Mouse (Mus musculus) intestine, embryonic 14.5 days (tissue): ENCODE data around the gene Pard3b. TPM values are rescaled to one million over a fixed set of nuclear protein-coding genes. Genes with fewer than 3 reads are reported as not detected.

Experiments used
- ATAC-seq: fragments of 200-750 bp; cut with Nextera tagmentation; replicated peaks from 2 replicates; pipeline ENCODE4 v1.8.0; 2017; ENCODE audit warnings: low read depth, moderate number of reproducible peaks, moderate TSS enrichment, moderate library complexity; ENCODE audit not compliant: low FRiP score, low TSS enrichment
- DNase-seq: peaks from one replicate; pipeline ENCODE4 v3.0.0-alpha.2; 2018; ENCODE audit warnings: low spot score
- H3K27ac ChIP-seq: fragments of 300-500 bp; sonication (generic); 2 replicates; pipeline ENCODE4 v1.5.1; 2014; ENCODE audit warnings: low read depth, mild to moderate bottlenecking, control low read depth
- H3K27me3 ChIP-seq: fragments of 300-500 bp; sonication (generic); replicated peaks from 2 replicates; pipeline ENCODE4 v1.6.1; 2014; ENCODE audit warnings: low read length, control low read depth; ENCODE audit not compliant: control insufficient read depth, insufficient read depth
- H3K36me3 ChIP-seq: fragments of 300-500 bp; sonication (generic); 2 replicates; pipeline ENCODE4 v1.6.1; 2014; ENCODE audit warnings: low read length, control low read depth; ENCODE audit not compliant: control insufficient read depth, insufficient read depth
- H3K4me1 ChIP-seq: fragments of 300-500 bp; sonication (generic); replicated peaks from 2 replicates; pipeline ENCODE4 v1.6.1; 2014; ENCODE audit warnings: low read length, control low read depth, mixed read lengths; ENCODE audit not compliant: control insufficient read depth, insufficient read depth
- H3K4me2 ChIP-seq: fragments of 300-500 bp; sonication (generic); 2 replicates; pipeline ENCODE4 v1.6.1; 2014; ENCODE audit warnings: low read length
- H3K4me3 ChIP-seq: fragments of 300-500 bp; sonication (generic); 2 replicates; pipeline ENCODE4 v1.5.1; 2014; ENCODE audit warnings: low read depth, low read length, control low read depth, mixed read lengths
- H3K9ac ChIP-seq: fragments of 300-500 bp; sonication (generic); 2 replicates; pipeline ENCODE4 v1.6.1; 2014; ENCODE audit warnings: mild to moderate bottlenecking, low read length
- H3K9me3 ChIP-seq: fragments of 300-500 bp; sonication (generic); 2 replicates; pipeline ENCODE4 v1.6.1; 2016; ENCODE audit warnings: low read length, control low read depth; ENCODE audit not compliant: control insufficient read depth
- WGBS: fragments of 180-500 bp; shearing (Covaris S2); extraction: QIAGEN DNeasy Blood & Tissue Kit; methylation state at CpG from one replicate; pipeline ENCODE4 v1.1.7; 2014; 5-methylcytosine and 5-hydroxymethylcytosine counted together
- polyA plus RNA-seq: library from polyadenylated mRNA; unstranded; fragments of >200 nt; fragmentation: Nextera tagmentation; extraction: Ambion mirVana; gene quantifications from 2 replicates; pipeline ENCODE4 v1.2.1, GENCODE M21; 2014

Gene Pard3b
- polyA plus RNA-seq, 1 experiment from 2014 or later: 37.7 TPM

DNA sequence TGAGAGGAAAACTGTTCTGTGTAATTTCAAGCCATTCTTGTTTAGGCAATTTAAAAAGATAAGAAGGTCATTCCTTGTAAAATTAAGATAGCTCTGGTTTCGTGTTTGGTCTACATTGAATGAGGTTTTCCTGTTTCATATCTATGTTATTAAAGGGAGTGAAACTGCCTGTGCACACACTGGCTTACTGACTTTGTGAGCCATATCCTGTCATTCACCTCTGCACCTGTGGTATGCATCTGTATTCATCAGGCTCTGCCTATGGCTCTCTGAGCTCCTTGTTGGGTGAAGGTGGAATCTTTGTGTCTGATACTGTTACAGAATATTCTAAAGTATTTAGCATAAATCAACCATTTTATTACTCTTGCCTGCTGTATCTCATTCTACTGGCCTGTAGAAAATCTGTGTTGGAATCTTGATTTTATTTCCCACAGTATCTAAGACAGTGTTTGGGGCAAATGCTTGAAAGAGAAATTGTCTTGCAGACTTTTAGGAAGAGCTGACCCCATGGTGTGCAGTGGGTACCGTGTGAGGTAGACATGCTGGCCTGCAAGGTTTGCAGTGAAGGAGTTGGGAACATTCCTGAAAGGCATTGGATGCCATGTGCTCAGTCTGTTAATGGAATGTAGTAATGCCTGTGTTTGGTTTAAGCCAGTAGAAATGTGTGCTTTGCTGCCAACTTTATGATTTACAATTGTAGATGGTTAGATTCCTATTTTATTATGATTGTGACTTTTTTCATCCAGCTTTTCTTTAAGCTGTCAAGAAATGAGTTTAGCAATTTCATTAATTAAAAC is 228.9 kb downstream of the Pard3b start:
- no peaks in the 10 kb centered on the region for H3K27me3 ChIP-seq
- no peaks in the 10 kb centered on the region for H3K36me3 ChIP-seq
- no peak overlapping the region for H3K9ac ChIP-seq
- H3K4me1 ChIP-seq: peaks cover 3% of the 10 kb centered on the region; the same call in 1 of the 2 replicates
- H3K4me2 ChIP-seq: no peak overlapping the region
- 42% methylated on average over 2 of the region's 2 CpGs for WGBS
- H3K4me3 ChIP-seq: no peak overlapping the region
- H3K27ac ChIP-seq: no peak overlapping the region
- no peaks in the 10 kb centered on the region for H3K9me3 ChIP-seq
- no peak for DNase-seq
- ATAC-seq: no peak

- no peak overlapping the region for H3K4me2 ChIP-seq
- H3K4me3 ChIP-seq: no peak overlapping the region
- H3K27ac ChIP-seq: no peak overlapping the region
- no peaks in the 10 kb centered on the region for H3K4me1 ChIP-seq
- no peak overlapping the region for H3K9ac ChIP-seq
- ATAC-seq: no peak
- H3K9me3 ChIP-seq: no peaks in the 10 kb centered on the region
- H3K36me3 ChIP-seq: no peaks in the 10 kb centered on the region
- WGBS: 71% methylated on average over 1 of the region's 1 CpGs
- H3K27me3 ChIP-seq: no peaks in the 10 kb centered on the region
- no peak for DNase-seq
Measured at GRCm38 (mm10) chr1:61874875-61875274, 236.3 kb downstream of the Pard3b start.

DNA sequence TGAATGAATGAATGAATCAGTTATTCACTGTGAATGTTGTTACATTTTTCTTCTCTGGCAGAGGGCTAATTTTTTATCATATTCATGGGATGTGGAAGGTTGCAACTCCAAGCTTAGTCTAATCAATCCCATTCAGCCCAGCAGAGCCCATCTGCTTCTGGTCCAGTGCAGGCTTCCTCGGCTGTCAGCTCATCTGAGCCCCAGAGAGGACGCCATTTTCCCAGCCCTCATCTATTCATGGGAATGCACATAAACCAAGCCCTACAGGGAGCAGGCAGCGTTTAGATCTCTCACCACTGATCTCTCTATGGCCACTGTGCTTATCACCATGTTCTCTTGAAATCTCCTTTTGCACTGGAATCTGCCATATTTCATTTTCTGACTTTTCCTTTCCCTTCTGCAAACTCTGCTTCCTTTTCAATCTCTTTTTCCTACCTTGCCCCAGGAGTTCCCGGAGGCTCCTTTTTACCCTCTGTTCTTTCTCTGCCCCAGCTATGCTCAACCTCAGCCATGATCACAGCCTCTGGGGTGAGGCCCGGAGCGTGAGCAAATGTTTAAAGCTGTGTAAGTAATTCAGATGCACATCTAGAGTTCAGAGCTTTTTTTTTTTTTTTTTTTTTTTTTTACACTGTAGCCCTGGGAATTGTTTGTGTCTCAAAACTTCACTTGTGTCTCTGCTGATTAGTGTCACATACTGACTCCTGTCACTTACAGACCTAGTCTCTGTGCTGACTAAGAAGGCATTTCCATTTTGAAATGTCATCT is 241.3 kb downstream of the Pard3b start:
- H3K9ac ChIP-seq: no peak overlapping the region
- H3K27ac ChIP-seq: no peak overlapping the region
- DNase-seq: no peak
- no peaks in the 10 kb centered on the region for H3K9me3 ChIP-seq
- H3K36me3 ChIP-seq: no peaks in the 10 kb centered on the region
- no peak overlapping the region for H3K4me2 ChIP-seq
- no peaks in the 10 kb centered on the region for H3K27me3 ChIP-seq
- H3K4me3 ChIP-seq: no peak overlapping the region
- ATAC-seq: no peak
- H3K4me1 ChIP-seq: no peaks in the 10 kb centered on the region
- WGBS: 75% methylated on average over 6 of the region's 6 CpGs

- no peaks in the 10 kb centered on the region for H3K27me3 ChIP-seq
- no peak overlapping the region for H3K9ac ChIP-seq
- no peak overlapping the region for H3K4me2 ChIP-seq
- 83% methylated on average over 4 of the region's 4 CpGs for WGBS
- no peak for DNase-seq
- H3K9me3 ChIP-seq: no peaks in the 10 kb centered on the region
- no peak for ATAC-seq
- H3K4me3 ChIP-seq: no peak overlapping the region
- H3K4me1 ChIP-seq: no peaks in the 10 kb centered on the region
- H3K36me3 ChIP-seq: no peaks in the 10 kb centered on the region
- H3K27ac ChIP-seq: no peak overlapping the region
Measured at GRCm38 (mm10) chr1:61896048-61896447, 257.4 kb downstream of the Pard3b start.

- Histone ChIP-seq H3K9ac (no peak overlapping the region), H3K4me3 (no peak overlapping the region), H3K4me1 (no peaks in the 10 kb centered on the region), H3K9me3 (no peaks in the 10 kb centered on the region), H3K27ac (no peak overlapping the region), H3K27me3 (no peaks in the 10 kb centered on the region), H3K4me2 (no peak overlapping the region), H3K36me3 (no peaks in the 10 kb centered on the region)
- ATAC-seq: no peak
- 74% methylated on average over 4 of the region's 4 CpGs for WGBS
- no peak for DNase-seq
Measured at GRCm38 (mm10) chr1:61903271-61904007, 264.8 kb downstream of the Pard3b start.

DNA sequence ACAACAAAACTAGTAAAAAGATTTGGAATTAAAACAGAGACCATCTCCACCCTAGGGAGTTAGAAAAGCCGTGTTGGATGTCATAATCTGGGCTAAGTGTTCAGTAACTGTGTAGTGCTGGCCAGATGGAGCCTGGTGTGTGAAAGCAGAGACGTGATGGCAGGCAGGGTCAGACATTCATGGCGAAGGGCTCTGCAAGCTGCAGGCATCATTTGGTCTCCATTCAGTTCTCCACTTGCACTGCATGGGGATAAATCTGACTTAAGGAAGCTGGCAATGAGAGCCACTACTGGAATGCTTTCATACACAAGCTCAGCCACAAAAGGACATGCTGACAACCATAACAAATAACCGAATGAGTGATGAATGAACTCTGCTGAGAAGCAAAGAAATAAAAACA is 265.4 kb downstream of the Pard3b start:
- no peaks in the 10 kb centered on the region for H3K27me3 ChIP-seq
- no peaks in the 10 kb centered on the region for H3K36me3 ChIP-seq
- ATAC-seq (no peak), DNase-seq (no peak)
- WGBS: 52% methylated on average over 4 of the region's 4 CpGs
- H3K4me2 ChIP-seq: no peak overlapping the region
- H3K4me3 ChIP-seq: no peak overlapping the region
- no peak overlapping the region for H3K27ac ChIP-seq
- H3K9ac ChIP-seq: no peak overlapping the region
- no peaks in the 10 kb centered on the region for H3K9me3 ChIP-seq
- H3K4me1 ChIP-seq: no peaks in the 10 kb centered on the region

GRCm38 (mm10) chr1:61912931-61913330 is 274.3 kb downstream of the Pard3b start:
- no peaks in the 10 kb centered on the region for H3K36me3 ChIP-seq
- no peak for DNase-seq
- no peak for ATAC-seq
- H3K4me2 ChIP-seq: no peak overlapping the region
- no peak overlapping the region for H3K27ac ChIP-seq
- H3K4me1 ChIP-seq: no peaks in the 10 kb centered on the region
- no peak overlapping the region for H3K4me3 ChIP-seq
- H3K9ac ChIP-seq: no peak overlapping the region
- H3K9me3 ChIP-seq: no peaks in the 10 kb centered on the region
- no peaks in the 10 kb centered on the region for H3K27me3 ChIP-seq
- WGBS: 75% methylated on average over 2 of the region's 2 CpGs

DNA sequence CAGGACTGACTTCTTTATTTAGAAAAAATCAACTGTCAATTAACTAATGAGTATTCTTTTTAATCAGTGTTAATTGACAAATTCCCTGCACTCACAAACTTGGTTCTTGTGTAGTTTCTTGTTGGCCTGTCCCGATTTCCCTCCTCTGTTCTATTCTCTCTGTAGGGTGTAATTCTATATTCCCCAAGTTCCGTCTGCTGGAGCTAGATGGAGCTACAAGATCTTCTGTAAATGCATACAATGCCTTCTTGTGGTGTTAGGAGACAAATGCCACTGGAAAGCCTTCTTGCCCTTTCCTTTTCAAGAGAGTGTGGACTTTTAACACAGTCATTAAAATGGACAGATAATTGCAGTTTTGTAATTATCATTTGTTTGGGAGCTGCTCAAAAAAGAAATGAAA is 286.3 kb downstream of the Pard3b start:
- DNase-seq (no peak), ATAC-seq (no peak)

More for the DNA sequence above, 286.3 kb downstream of the Pard3b start:
- Histone ChIP-seq H3K9ac (no peak overlapping the region), H3K27ac (no peak overlapping the region), H3K4me3 (no peak overlapping the region), H3K36me3 (no peaks in the 10 kb centered on the region), H3K4me2 (no peak overlapping the region), H3K4me1 (peaks cover 20% of the 10 kb centered on the region), H3K27me3 (no peaks in the 10 kb centered on the region), H3K9me3 (no peaks in the 10 kb centered on the region)
- 21% methylated on average over 2 of the region's 2 CpGs for WGBS
